Mouse (Mus musculus) telencephalon, adult 2 months (tissue): ENCODE measurements around the gene Lipn.

ENCODE experiments used
- DNase-seq: peaks from one replicate; pipeline ENCODE4 v3.0.0-alpha.2; 2011; ENCODE audit warnings: low read depth, low spot score

Gene Lipn

DNA sequence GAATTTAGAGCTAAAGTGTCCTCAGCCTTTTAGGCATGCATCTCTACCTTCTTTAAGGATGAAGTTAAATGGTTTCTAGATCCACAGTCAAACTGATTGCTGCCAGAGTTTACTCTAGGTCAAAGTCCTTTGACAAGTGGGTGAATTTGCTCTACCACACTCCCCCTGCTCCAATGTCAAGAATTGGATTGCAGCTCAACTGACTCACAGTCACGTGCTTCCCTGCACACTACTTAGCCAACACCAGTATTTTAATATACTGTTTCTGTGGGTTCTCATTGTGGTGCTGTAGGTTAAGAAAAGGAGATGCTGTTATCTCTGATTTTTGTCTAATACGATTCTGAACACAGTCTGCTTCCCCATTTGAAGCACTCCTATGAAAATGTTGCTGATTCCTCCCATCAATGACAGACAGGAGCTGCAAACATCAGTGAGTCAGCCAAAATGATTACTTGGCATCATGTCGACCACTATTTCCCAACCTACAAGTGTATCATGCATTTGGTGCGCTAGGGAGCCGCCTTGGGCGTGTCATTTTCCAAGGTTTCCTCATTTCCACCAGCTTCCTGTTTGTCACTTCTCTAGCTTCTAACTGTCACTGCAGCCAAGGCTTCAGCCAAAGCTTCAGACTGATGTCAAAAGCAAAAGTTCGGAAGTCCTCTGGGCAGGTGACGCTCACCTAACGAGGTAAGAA lies at the start of gene Lipn:
TSS of gene Lipn (plus strand) at position 580 of the 694 bp plus-strand sequence.
- DNase-seq = no peak

DNA sequence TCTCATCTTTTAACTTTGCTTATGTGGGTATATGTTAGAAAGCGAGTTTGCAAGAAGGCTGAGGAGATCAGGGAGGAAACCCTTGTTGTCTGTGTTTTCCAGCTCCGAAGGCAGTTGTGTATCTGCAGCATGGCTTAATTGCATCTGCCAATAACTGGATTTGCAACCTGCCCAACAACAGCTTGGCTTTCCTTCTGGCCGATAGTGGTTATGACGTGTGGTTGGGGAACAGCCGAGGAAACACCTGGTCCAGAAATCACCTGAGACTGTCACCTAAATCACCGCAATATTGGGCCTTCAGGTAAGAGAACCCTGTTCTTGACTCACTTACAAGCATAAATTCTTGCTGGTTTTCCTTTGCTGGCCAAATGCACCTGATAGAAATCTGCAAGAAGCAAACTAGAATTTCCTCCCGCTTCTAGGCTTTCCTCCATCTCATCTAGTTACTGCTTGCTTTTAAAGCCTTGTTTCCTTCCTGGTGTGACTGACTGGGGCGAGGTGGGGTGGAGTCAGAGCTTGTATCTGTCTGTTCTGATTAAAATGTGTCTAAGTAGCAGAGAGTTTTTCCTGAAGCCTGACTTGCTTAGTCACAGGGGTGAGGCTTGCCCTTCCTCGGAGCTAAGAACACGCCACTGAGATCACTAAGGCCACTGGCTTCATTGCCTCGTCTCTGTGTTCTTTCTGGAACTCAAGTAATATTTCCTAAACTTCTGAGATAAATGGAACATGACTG lies 45.6 kb upstream of the Lipn start:
- DNase-seq = no peak

DNA sequence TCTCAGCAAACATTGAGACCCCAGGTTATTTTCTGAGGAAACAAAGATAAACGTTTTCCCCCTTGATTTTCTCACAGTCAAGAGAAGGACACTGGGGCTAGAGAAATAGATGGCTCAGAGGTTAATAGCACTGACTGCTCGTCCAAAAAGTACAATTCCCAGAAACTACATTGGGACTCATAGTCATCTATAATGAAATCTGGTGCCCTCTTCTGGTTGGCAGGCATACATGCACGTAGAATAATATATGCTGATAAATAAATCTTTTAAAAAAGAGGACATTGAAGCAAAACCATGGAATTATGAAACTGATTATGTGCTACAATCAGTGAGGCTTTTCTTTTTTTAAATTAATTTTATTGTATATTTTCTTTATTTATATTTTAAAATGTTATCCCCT lies 44.4 kb upstream of the Lipn start:
- no peak for DNase-seq

DNA sequence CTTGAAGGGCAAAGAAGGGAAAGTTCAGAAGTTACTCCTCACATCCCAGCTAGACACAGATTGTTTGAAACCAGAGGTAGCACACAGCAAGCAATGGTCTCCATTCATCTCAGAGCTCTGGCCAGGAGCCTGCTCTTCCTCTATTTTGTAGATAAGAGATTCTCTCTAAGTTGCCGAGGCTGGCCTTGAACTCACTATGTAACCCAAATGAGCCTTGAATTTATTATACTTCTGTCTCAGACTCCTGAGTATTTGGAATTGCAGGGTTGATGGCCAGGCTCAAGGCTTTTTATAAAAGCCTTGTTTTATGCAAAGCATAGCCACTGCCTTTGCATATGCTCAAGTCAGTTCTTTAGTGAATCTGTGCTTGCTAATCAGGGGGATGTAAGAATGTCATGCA lies 27.4 kb upstream of the Lipn start:
- no peak for DNase-seq

DNA sequence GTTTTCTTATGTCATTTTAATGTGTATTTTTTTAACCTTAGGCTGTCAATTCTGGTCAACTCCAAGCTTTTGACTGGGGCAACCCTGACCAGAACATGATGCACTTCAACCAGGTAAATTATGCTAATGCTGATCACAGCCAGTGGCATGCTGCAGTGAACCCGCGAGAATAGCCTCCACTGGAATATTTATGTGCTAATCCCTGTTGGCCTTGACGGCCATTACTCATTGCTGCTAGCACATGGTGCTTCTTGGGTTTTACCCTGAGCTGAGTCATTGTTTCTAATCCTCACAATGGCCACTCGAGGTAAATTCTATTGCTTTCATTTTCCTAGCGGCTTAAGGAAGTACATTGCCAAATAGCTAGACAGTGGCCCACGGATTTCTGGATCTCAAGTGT lies 24.1 kb upstream of the Lipn start:
- DNase-seq = no peak

DNA sequence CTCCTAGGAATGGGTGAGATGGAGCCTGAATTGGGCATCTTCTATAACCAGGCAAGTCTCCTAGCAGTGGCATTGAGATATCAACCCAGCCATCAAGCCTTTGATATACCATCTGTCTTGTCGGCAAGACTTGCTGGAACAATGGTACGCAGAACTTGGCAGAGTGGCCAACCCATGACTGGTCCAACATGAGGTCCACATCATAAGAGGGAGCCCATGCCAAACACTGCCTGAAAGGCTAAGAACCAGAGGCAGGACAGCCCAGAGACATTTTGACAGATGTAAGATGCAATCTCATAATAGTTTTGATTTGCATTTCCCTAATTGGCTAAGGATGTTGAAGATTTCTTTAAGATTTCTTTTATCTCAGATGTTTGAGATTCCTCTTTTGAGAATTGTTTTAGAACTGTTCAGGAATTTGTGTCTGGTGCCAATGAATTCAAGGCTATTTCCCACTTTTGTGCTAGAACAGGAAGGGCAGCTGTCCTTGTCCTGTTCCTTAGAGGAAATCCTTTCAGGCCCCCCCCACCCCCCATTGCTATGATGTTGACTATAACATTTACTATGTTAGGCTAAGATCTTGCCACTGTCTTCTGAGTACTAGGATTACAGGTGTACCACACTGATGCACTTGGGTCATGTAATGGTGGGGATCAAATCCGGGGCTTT lies 17.7 kb upstream of the Lipn start:
- DNase-seq = no peak

DNA sequence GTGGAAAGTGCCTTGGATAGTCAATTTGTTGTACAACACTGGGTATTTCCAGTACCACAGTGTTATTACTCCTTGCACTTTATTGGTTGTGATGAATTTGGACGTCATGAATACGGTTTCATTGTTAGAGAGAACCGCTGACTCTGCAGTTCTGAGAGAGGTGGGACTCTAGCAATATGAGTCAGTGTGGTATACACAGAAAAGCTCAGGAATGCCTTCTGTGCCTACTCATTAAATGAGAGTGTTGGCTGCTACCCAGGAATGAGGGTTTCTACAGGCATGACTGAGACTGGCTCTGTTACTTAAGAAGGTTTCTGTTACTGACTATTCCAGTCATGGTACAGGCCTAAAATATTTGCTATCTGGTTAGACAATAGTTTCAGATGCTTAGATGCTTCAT lies 15.7 kb upstream of the Lipn start:
- peak; percentile 17 for DNase-seq

DNA sequence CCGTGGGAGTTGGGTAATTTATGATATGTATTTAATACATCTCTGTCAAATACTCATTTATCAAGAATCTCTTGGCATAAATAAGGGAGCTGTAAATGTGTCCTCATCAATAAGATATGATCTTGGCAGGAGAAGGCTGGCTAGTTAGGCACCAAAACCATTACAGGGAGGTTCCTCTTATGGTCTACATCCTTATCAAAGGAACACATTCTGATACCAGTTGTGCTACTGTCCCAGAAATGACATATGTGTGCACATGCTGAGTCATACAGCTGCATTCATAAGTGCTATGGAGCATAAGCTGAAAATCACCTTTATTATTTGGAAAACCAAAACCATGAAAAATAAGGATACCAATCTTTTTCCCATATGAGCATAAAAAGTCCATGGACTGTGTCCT lies 3.6 kb upstream of the Lipn start:
- DNase-seq = no peak

DNA sequence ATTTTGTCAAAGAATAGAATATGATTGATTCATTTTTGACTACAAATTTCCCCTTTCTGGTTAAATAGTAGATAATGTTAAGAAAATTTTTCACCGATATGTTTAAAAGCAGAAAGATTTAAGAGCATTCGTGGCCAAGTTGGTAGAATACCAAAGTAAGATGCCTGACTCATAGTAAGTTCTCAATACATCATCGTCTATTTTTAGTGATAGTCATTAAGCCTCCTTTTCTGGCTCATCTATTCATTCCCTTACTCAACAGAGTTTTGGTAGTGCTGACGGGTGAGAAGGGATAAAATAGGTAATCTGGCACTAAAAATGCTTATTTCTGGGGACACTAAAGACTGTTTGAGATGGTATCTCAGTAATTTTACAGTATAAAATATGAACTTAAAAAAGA lies 3.1 kb upstream of the Lipn start:
- DNase-seq = peak; percentile 61

DNA sequence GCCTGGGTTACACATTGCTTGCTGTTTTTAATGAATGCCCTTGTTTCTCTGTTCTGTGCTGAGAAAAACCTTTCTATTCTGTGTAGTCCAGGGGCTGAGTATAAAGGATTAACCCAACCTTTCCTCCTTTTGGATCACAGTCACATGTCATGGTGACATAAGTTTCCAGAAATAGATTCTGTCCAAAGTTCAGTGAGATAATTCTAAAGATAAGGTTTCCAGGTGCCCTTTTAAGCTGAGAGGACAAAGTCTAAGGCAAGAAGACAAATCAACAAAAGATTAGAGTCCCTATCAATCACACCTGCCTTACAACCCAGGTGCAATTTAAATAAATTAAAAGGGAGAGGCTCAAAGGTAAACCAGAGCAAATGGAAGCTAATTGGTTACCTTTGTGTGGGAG lies 7.1 kb downstream of the Lipn start:
- DNase-seq = no peak

DNA sequence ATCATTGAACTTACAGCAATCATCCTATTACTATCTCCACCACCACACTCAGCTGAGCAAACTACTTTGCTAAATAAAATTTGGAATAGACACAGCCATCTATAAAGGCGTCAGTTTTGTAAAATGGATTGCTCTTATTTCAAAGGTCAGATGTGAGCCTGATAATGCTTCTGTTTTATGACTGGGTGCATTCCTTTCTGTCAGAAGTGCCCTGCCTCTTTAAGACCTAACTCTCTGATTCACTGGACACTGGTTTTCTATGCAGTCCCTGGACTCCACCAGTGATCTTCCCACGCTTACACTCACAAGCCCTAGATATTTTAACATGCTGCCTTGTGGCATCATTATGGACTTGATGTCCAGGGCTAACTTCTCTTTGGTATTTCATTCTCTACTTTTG lies 11.0 kb downstream of the Lipn start:
- no peak for DNase-seq

DNA sequence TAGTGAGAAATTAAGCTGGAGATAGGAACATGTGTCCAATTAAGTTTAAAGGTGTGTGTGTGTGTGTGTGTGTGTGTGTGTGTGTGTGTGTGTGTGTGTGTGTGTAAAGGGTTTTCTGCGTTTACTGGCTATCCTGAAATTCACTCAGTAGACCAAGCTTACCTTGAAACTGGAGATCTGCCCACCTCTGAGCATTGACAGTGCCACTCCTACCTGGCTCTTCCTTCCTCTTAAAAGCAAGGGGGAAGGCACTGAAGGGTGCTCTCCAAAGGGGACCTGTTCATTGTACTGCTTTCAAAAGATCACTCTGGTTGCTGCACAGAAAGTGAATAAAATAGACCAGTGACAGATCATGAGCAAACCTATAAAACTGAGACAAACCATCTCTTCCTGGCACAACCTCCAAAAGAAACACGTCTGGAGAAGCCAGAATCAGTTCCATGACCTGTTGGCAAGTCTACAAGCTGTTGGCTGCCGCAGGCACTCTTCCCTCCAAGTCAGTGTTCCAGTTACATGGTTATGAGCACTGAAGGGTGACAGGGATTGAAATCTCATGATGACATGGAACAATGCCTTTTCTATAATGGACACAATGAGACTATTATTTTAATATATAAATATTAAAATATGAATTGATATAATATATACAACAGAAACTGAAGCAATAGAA lies 22.0 kb downstream of the Lipn start:
- DNase-seq = no peak

DNA sequence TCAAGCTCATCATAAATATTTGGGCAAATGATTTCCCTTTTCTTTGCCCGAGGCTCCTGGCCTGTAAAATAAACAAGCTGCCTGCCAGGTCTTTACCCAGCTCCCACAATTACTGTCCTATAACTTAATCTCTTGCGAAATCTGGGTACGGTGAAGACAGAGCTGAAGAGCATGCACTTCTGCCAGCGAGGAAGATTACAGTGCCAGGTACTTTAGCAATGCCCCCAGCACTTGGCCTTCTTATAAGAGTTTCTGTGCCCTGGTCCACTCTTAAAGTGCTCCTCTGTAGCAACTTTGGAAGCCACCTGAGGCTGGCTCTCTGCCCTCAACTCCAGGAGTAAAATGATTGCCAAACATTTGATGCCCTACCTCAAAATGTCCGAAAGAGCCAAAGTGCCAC lies 28.2 kb downstream of the Lipn start:
- no peak for DNase-seq

DNA sequence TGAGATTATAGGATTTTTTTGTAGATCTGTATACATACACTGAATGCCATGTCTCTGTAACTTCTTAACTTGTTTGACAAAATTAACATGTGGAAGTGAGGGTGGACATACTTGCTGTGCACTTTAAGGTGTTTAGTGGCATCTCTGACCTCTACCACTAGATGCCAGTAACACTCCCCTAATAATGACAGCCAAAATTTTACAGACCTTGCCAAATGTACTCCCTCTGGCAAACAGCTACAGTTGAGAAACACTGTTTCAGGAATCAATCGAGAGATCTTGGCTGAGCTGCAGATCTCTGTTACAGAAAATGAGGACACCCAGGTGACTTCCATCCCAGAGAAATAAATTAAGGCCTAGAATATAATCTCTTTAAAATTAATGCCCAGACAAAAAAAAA lies 29.1 kb downstream of the Lipn start:
- no peak for DNase-seq

DNA sequence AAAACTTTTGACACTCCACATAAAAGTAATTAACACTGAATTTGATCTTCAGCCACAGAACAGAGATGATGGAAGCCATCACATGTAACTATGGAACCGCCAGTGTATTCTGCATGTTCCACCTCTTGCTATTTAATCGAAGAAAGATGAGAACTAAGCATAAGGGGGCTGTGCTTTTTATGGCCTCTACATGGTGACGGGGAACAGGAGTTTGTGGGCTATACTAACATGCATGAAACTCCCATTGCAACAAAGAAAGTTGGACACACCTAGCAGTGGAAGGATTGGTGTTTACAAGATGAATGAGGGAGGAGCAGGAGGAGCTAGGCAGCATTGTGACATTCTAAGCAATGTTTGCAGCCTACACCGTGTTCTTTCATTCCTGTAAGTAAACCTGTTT lies 33.5 kb downstream of the Lipn start, which contains the start of gene Lipm:
TSS of gene Lipm (plus strand) at position 301 of the 400 bp plus-strand sequence.
- no peak for DNase-seq

DNA sequence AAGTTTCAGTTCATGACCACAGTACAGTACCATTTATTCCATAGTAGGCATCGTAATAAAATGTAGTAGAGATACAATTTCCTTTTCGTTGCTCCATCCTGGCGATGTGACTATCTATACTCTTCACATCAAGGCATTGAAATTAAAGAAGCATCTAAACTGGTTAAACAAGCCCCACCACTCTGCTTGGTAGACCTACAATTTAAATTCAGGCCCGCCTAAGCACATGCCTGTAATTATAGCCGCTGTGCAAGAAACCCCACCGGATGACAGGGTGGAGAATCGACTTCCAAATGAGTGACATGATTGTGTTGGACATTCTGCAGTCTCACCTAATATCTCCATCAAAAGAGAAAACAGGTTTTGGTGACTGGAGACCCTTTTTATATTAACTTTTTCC lies 34.7 kb downstream of the Lipn start:
- no peak for DNase-seq

DNA sequence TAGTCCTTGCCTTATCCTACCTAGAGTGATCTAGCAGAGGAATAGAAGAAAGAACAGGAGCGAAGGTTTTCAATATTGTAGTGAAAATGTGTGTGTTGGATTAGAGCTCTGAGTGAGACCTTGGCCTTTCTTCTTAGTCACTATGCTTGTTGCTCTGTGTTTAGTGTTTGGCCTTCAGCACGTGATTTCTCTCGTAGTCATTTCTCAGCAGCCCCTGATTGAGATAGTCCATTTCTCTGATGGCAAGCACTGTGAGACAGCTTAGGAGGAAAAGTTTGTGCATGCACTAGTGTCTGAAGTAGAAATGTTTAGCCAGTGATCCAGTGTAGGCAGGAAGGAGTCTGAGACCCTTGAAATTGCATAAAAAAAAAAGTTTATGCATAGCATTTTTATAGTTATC lies 37.7 kb downstream of the Lipn start:
- no peak for DNase-seq

DNA sequence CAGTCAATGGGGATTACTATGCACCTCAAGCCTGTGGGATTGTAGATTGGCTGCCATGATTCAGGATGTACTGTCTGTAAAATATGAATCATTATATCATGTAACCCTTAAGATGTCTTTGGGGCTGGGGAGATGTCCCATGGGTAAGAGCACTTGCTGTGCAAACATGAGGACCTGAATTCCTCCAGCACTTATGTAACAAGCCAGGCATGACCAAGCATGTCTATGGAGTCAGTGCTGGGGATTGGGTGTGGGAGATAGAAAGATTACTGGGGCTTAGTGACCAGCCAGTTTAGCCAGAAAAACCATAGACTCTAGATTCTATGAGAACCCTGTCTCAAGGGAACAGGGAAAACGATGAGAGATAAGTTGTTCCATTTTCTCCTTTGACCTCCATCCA lies 51.9 kb downstream of the Lipn start:
- no peak for DNase-seq

DNA sequence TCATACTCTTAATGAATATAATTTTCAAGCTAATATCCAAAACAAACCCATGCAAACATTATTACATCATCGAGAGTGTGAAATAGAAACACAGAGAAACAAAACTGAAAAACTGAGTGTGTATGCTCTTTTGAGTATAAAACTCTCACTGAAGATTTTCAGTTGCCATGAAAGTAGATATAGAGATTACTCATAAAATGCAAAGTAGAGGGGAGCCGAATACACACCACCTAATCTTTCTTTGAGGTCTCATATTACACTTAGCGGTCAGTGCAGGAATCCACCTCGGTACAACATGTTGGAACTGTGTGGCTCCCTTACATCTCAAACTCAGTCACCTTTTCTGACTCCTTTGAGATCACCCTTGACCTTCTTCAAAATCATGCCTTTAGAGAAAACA lies 52.5 kb downstream of the Lipn start:
- no peak for DNase-seq

DNA sequence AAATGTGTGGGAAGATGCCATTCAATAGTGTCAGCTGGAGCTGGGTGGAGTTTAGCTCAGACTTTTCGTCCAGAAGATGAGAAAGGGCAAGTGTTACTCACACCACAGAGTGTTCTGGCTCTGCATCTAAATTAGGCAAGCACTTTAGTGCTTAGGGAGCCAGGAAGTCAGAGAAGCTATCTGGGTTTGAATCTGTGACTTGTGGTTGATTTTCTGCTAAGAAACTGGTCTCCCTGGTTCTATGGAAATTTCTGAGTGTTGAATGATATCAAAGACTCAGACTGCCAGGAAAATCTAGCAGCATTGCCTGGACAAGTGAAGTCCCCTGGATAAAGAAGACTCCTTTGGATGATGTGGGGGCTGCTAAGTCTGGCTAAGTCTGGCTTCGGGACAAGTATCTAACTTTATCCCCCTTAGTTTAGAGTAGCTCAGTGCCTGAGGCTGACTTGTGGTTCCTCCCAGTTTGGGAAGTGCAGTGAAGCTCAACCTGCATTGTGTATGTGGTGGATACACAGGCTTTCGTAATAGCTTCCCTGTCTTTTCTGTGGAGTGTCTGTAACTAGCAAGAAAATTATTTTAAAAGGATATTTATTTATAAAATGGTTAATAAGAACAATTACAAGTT lies 53.1 kb downstream of the Lipn start:
- no peak for DNase-seq
